Comparison of ENCODE assay signal across 8 mouse cellular contexts in genomic region chr6:90702837-90703735, GRCm38 (mm10).
DNase-seq lines count a peak whose midpoint lies in the region; ATAC-seq and TF ChIP-seq lines count a peak whose summit lies in the region.

No protein-coding gene starts in this region.

- H3K27me3 ChIP-seq in hindbrain, embryonic 10.5 days (ENCODE audit: insufficient read depth, poor library complexity, severe bottlenecking): no peaks in the 10 kb centered on the region
- H3K27me3 ChIP-seq in midbrain, embryonic 14.5 days (ENCODE audit: control insufficient read depth, insufficient read depth, low read length): no peaks in the 10 kb centered on the region

- WGBS in hindbrain, embryonic 10.5 days: 38% methylated on average over 4 of the region's 4 CpGs
- 33% methylated on average over 4 of the region's 4 CpGs for WGBS in midbrain, embryonic 14.5 days

- no peak overlapping the region for H3K4me3 ChIP-seq in layer of hippocampus, adult 2 months
- no peak overlapping the region for H3K4me3 ChIP-seq in hindbrain, embryonic 10.5 days
- H3K4me3 ChIP-seq in midbrain, embryonic 14.5 days (replicated peaks; ENCODE audit: low read depth, low read length): no peak overlapping the region

- peak overlapping the region; percentile 82 for H3K27ac ChIP-seq in layer of hippocampus, adult 2 months
- H3K27ac ChIP-seq in hindbrain, embryonic 10.5 days: peak overlapping the region; percentile 84
- H3K27ac ChIP-seq in midbrain, embryonic 14.5 days (replicated peaks; ENCODE audit: low read depth, low read length): peak overlapping the region; percentile 49

- no peak for ATAC-seq in midbrain, embryonic 14.5 days (ENCODE audit: low FRiP score, low TSS enrichment)

- H3K36me3 ChIP-seq in hindbrain, embryonic 10.5 days: no peaks in the 10 kb centered on the region
- H3K36me3 ChIP-seq in midbrain, embryonic 14.5 days (ENCODE audit: control insufficient read depth, insufficient read depth, low read length): no peaks in the 10 kb centered on the region

- H3K4me2 ChIP-seq in midbrain, embryonic 14.5 days (ENCODE audit: low read length): no peak overlapping the region

- no peak for TF ChIP-seq CTCF in layer of hippocampus, adult 2 months (conservative IDR thresholded peaks at IDR 0.05)

- no peak overlapping the region for H3K9ac ChIP-seq in midbrain, embryonic 14.5 days (replicated peaks; ENCODE audit: low read length)

- no peak for DNase-seq in layer of hippocampus, adult 2 months (ENCODE audit: low spot score in 2 of 2)
- DNase-seq in layer of hippocampus, adult 9-11 months: no peak
- DNase-seq in embryo, embryonic 11 days: peak; percentile 33
- peak; percentile 32 for DNase-seq in hindbrain, embryonic 10.5 days (ENCODE audit: low spot score)
- DNase-seq in midbrain, embryonic 14.5 days: peak; percentile 29
- DNase-seq in thymus, postnatal 4 days: no peak
- DNase-seq in cerebellum, adult 11-12 months: no peak
- no peak for DNase-seq in kidney, adult 9 months

- H3K4me1 ChIP-seq in hindbrain, embryonic 10.5 days (replicated peaks): peaks cover 91% of the 10 kb centered on the region
- peaks cover 23% of the 10 kb centered on the region for H3K4me1 ChIP-seq in midbrain, embryonic 14.5 days (ENCODE audit: control insufficient read depth, insufficient read depth, low read length)

- no peaks in the 10 kb centered on the region for H3K9me3 ChIP-seq in hindbrain, embryonic 10.5 days
- no peaks in the 10 kb centered on the region for H3K9me3 ChIP-seq in midbrain, embryonic 14.5 days (ENCODE audit: control insufficient read depth, low read length)

Comparison
In these comparisons a context has a peak if more than half of its experiments do, and no peak if none do; other contexts are left out.
1. DNase-seq: peak in embryo, embryonic 11 days (single experiment), hindbrain, embryonic 10.5 days (single experiment) and midbrain, embryonic 14.5 days (single experiment); none in layer of hippocampus, adult 2 months (0 of 2), layer of hippocampus, adult 9-11 months (single experiment), thymus, postnatal 4 days (single experiment), cerebellum, adult 11-12 months (single experiment) and kidney, adult 9 months (single experiment).
2. Peak in every context shown above with its lines, with median percentiles within 50 percentile points of each other: H3K27ac ChIP-seq.